Mouse (Mus musculus): ENCODE measurements around the gene Arhgap23. TPM values are rescaled to one million over a fixed set of nuclear protein-coding genes. Genes with fewer than 3 reads are reported as not detected.
A peak's percentile ranks its signal among the peaks of the same experiment; 100 is the strongest.

Gene Arhgap23
- polyA plus RNA-seq, 1 experiment from 2014 or later, result 4.2 TPM

- peaks cover 62% of the 10 kb centered on the region for H3K27me3 ChIP-seq
- H3K4me1 ChIP-seq, result peaks cover 61% of the 10 kb centered on the region
- no peaks in the 10 kb centered on the region for H3K36me3 ChIP-seq (replicated peaks)
- no peak overlapping the region for H3K9ac ChIP-seq
- H3K4me2 ChIP-seq, result no peak overlapping the region
- no peaks in the 10 kb centered on the region for H3K9me3 ChIP-seq
- H3K27ac ChIP-seq, result 0 out of 2 replicates have a peak overlapping the region, but pooled peaks have one; percentile 19
- ATAC-seq (ENCODE audit: low FRiP score), result no peak
- H3K4me3 ChIP-seq (replicated peaks), result no peak overlapping the region
- 67% methylated on average over 12 of the region's 12 CpGs for WGBS
Measured at GRCm38 (mm10) chr11:97543181-97543733, 127.9 kb downstream of the Arhgap23 start.

GRCm38 (mm10) chr11:97543883-97544282, 128.6 kb downstream of the Arhgap23 start:
- ATAC-seq (ENCODE audit: low FRiP score), result no peak
- H3K4me2 ChIP-seq, result no peak overlapping the region
- peaks cover 61% of the 10 kb centered on the region for H3K4me1 ChIP-seq
- no peak overlapping the region for H3K9ac ChIP-seq
- H3K36me3 ChIP-seq (replicated peaks), result 0 out of 2 replicates have a peak, but pooled peaks cover 2% of the 10 kb centered on the region
- no peak overlapping the region for H3K4me3 ChIP-seq (replicated peaks)
- no peak overlapping the region for H3K27ac ChIP-seq
- H3K27me3 ChIP-seq, result peaks cover 63% of the 10 kb centered on the region
- WGBS, result 87% methylated on average over 9 of the region's 9 CpGs
- no peaks in the 10 kb centered on the region for H3K9me3 ChIP-seq

- peak; percentile 39; the same call in 1 of the 2 replicates for ATAC-seq (ENCODE audit: low FRiP score)
Measured at GRCm38 (mm10) chr11:97545808-97546560, 130.7 kb downstream of the Arhgap23 start.

GRCm38 (mm10) chr11:97546804-97547411, 131.6 kb downstream of the Arhgap23 start:
- Histone ChIP-seq H3K36me3 (replicated peaks) (0 out of 2 replicates have a peak, but pooled peaks cover 3% of the 10 kb centered on the region), H3K9ac (peak overlapping the region; percentile 67), H3K4me2 (peak overlapping the region; percentile 100), H3K4me3 (replicated peaks) (peak overlapping the region; percentile 60), H3K27ac (no peak overlapping the region), H3K4me1 (peaks cover 45% of the 10 kb centered on the region), H3K9me3 (no peaks in the 10 kb centered on the region), H3K27me3 (peaks cover 94% of the 10 kb centered on the region)
- ATAC-seq (ENCODE audit: low FRiP score), result peak; percentile 52
- WGBS, result under 1% methylated on average over 49 of the region's 73 CpGs

More at GRCm38 (mm10) chr11:97545808-97546560, 130.7 kb downstream of the Arhgap23 start:
- Histone ChIP-seq H3K4me2 (peak overlapping the region; percentile 100), H3K9me3 (no peaks in the 10 kb centered on the region), H3K36me3 (replicated peaks) (0 out of 2 replicates have a peak, but pooled peaks cover 3% of the 10 kb centered on the region), H3K27me3 (peaks cover 84% of the 10 kb centered on the region), H3K27ac (no peak overlapping the region), H3K4me1 (peaks cover 44% of the 10 kb centered on the region), H3K9ac (peak overlapping the region; percentile 67), H3K4me3 (replicated peaks) (peak overlapping the region; percentile 60)
- 3% methylated on average over 25 of the region's 26 CpGs for WGBS

GRCm38 (mm10) chr11:97547957-97548706, 132.8 kb downstream of the Arhgap23 start:
- H3K27ac ChIP-seq, result no peak overlapping the region
- H3K4me1 ChIP-seq, result peaks cover 49% of the 10 kb centered on the region
- no peak for ATAC-seq (ENCODE audit: low FRiP score)

GRCm38 (mm10) chr11:97548757-97549156, 133.4 kb downstream of the Arhgap23 start:
- WGBS, result 41% methylated on average over 8 of the region's 8 CpGs
- ATAC-seq (ENCODE audit: low FRiP score), result no peak
- Histone ChIP-seq H3K4me3 (replicated peaks) (no peak overlapping the region), H3K4me1 (peaks cover 49% of the 10 kb centered on the region), H3K9me3 (no peaks in the 10 kb centered on the region), H3K27me3 (peaks cover 94% of the 10 kb centered on the region), H3K9ac (no peak overlapping the region), H3K36me3 (replicated peaks) (0 out of 2 replicates have a peak, but pooled peaks cover 3% of the 10 kb centered on the region), H3K27ac (no peak overlapping the region), H3K4me2 (no peak overlapping the region)

More at GRCm38 (mm10) chr11:97547957-97548706, 132.8 kb downstream of the Arhgap23 start:
- no peak overlapping the region for H3K4me2 ChIP-seq
- no peak overlapping the region for H3K9ac ChIP-seq
- peaks cover 97% of the 10 kb centered on the region for H3K27me3 ChIP-seq
- H3K4me3 ChIP-seq (replicated peaks), result no peak overlapping the region
- H3K9me3 ChIP-seq, result no peaks in the 10 kb centered on the region
- 0 out of 2 replicates have a peak, but pooled peaks cover 3% of the 10 kb centered on the region for H3K36me3 ChIP-seq (replicated peaks)
- WGBS, result 67% methylated on average over 12 of the region's 12 CpGs

Other genes starting within 250 kb of the Arhgap23 start
- 71.3 and 73.9 TPM in 2 replicates for gene Kpnb1, start 227.7 kb upstream of the Arhgap23 start, polyA plus RNA-seq (2016; fragmentation: Nextera tagmentation; extraction: Ambion mirVana)
- gene Npepps, start 134.9 kb upstream of the Arhgap23 start, polyA plus RNA-seq (2016; fragmentation: Nextera tagmentation; extraction: Ambion mirVana), result 138 and 146 TPM in 2 replicates
- gene Mrpl45, start 99.8 kb upstream of the Arhgap23 start, polyA plus RNA-seq (2016; fragmentation: Nextera tagmentation; extraction: Ambion mirVana), result 51.3 and 53.3 TPM in 2 replicates
- gene Gpr179, start 63.5 kb upstream of the Arhgap23 start, polyA plus RNA-seq (2016; fragmentation: Nextera tagmentation; extraction: Ambion mirVana), result 0.11 and 0.22 TPM in 2 replicates
- 7.9 and 8.0 TPM in 2 replicates for gene Socs7, start 53.0 kb upstream of the Arhgap23 start, polyA plus RNA-seq (2016; fragmentation: Nextera tagmentation; extraction: Ambion mirVana)
- 0.50 and 0.79 TPM in 2 replicates for gene 4933428G20Rik, start 84.8 kb downstream of the Arhgap23 start, polyA plus RNA-seq (2016; fragmentation: Nextera tagmentation; extraction: Ambion mirVana)
- 5.2 and 5.7 TPM in 2 replicates for gene Srcin1, start 160.7 kb downstream of the Arhgap23 start, polyA plus RNA-seq (2016; fragmentation: Nextera tagmentation; extraction: Ambion mirVana)
- gene Epop, start 214.2 kb downstream of the Arhgap23 start, polyA plus RNA-seq (2016; fragmentation: Nextera tagmentation; extraction: Ambion mirVana), result 10.0 and 11.9 TPM in 2 replicates
- gene Mllt6, start 247.9 kb downstream of the Arhgap23 start, polyA plus RNA-seq (2016; fragmentation: Nextera tagmentation; extraction: Ambion mirVana), result 3.3 and 3.7 TPM in 2 replicates